Mouse (Mus musculus) lung, postnatal 0 days (tissue): ENCODE results near the gene Sirt6. TPM values are rescaled to one million over a fixed set of nuclear protein-coding genes. Genes with fewer than 3 reads are reported as not detected.

Experiments
- ATAC-seq: fragments of 200-750 bp; cut with Nextera tagmentation; 2 replicates; pipeline ENCODE4 v1.8.0; 2017; ENCODE audit warnings: moderate library complexity
- DNase-seq: peaks from one replicate; pipeline ENCODE4 v3.0.0-alpha.2; 2016; ENCODE audit warnings: low spot score
- H3K27ac ChIP-seq: fragments of 300-500 bp; sonication (generic); 2 replicates; pipeline ENCODE4 v1.5.1; 2014; ENCODE audit warnings: antibody characterized with exemption, mild to moderate bottlenecking, low read length, mixed read lengths
- H3K27me3 ChIP-seq: fragments of 300-500 bp; sonication (generic); replicated peaks from 2 replicates; pipeline ENCODE4 v1.6.1; 2014; ENCODE audit warnings: low read length, mixed read lengths; ENCODE audit not compliant: insufficient read depth
- H3K36me3 ChIP-seq: fragments of 300-500 bp; sonication (generic); 2 replicates; pipeline ENCODE4 v1.6.1; 2014; ENCODE audit warnings: low read length, mixed read lengths; ENCODE audit not compliant: insufficient read depth
- H3K4me1 ChIP-seq: fragments of 300-500 bp; sonication (generic); 2 replicates; pipeline ENCODE4 v1.6.1; 2014; ENCODE audit warnings: antibody characterized with exemption, low read depth, low read length, mixed read lengths; ENCODE audit not compliant: insufficient read depth
- H3K4me2 ChIP-seq: fragments of 300-500 bp; sonication (generic); replicated peaks from 2 replicates; pipeline ENCODE4 v1.6.1; 2014; ENCODE audit warnings: low read depth, mild to moderate bottlenecking, low read length, moderate library complexity, mixed read lengths
- H3K4me3 ChIP-seq: fragments of 300-500 bp; sonication (generic); 2 replicates; pipeline ENCODE4 v1.5.1; 2014; ENCODE audit warnings: low read depth, low read length
- H3K9ac ChIP-seq: fragments of 300-500 bp; sonication (generic); replicated peaks from 2 replicates; pipeline ENCODE4 v1.6.1; 2014; ENCODE audit warnings: low read depth, mild to moderate bottlenecking
- H3K9me3 ChIP-seq: fragments of 300-500 bp; sonication (generic); 2 replicates; pipeline ENCODE4 v1.6.1; 2016; ENCODE audit warnings: low read length, mixed read lengths
- CTCF ChIP-seq: IDR thresholded peaks from 2 replicates; pipeline ENCODE4 v1.5.1; 2016; ENCODE audit warnings: antibody characterized with exemption, mild to moderate bottlenecking
- EP300 ChIP-seq: IDR thresholded peaks from 2 replicates; pipeline ENCODE4 v1.6.1; 2016; ENCODE audit warnings: antibody characterized with exemption, mild to moderate bottlenecking, control low read depth
- WGBS: fragments of 180-500 bp; shearing (Covaris S2); extraction: QIAGEN DNeasy Blood & Tissue Kit; methylation state at CpG from one replicate; pipeline ENCODE4 v1.1.7; 2014; 5-methylcytosine and 5-hydroxymethylcytosine counted together
- polyA plus RNA-seq: library from polyadenylated mRNA; unstranded; fragments of >200 nt; fragmentation: Nextera tagmentation; extraction: Ambion mirVana; gene quantifications from 2 replicates; pipeline ENCODE4 v1.2.1, GENCODE M21; 2015

Gene Sirt6
- polyA plus RNA-seq, 1 experiment from 2014 or later, result 24.1 TPM

DNA sequence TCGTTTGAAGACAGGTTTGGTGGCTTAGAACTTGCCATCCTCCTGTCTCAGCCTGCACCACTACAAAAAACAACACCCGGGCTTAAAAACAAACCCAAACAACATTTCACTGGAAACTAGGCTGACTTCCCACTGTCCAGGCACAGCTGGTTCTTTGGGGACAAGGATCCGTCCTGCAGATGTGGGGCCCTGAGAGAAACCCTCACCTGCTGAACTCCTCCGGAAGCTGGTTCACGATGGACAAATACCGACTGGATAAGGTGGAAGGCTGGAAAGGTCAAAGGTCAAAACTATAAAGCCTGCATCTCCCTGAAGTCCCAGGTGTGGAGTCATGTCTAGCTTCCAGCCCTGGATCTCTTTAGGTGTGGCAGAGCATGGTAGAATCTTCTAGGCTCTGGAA, 28.7 kb downstream of the Sirt6 start:
- Histone ChIP-seq H3K27ac (no peak overlapping the region), H3K27me3 (no peaks in the 10 kb centered on the region), H3K9me3 (no peaks in the 10 kb centered on the region), H3K36me3 (no peaks in the 10 kb centered on the region), H3K4me2 (no peak overlapping the region), H3K4me1 (peaks cover 15% of the 10 kb centered on the region; the same call in 1 of the 2 replicates), H3K9ac (no peak overlapping the region), H3K4me3 (no peak overlapping the region)
- DNase-seq (no peak), ATAC-seq (no peak)
- TF ChIP-seq EP300 (no peak), CTCF (no peak)
- 40% methylated on average over 6 of the region's 6 CpGs for WGBS

GRCm38 (mm10) chr10:81598342-81598741, 29.3 kb downstream of the Sirt6 start:
- H3K36me3 ChIP-seq, result no peaks in the 10 kb centered on the region
- TF ChIP-seq CTCF, result no peak
- no peak for TF ChIP-seq EP300
- ATAC-seq (no peak), DNase-seq (no peak)
- H3K27me3 ChIP-seq, result no peaks in the 10 kb centered on the region
- no peak overlapping the region for H3K4me3 ChIP-seq
- no peak overlapping the region for H3K27ac ChIP-seq
- whole genome bisulfite sequencing, result 32% methylated on average over 3 of the region's 3 CpGs
- H3K4me1 ChIP-seq, result peaks cover 15% of the 10 kb centered on the region; the same call in 1 of the 2 replicates
- no peak overlapping the region for H3K4me2 ChIP-seq
- no peaks in the 10 kb centered on the region for H3K9me3 ChIP-seq
- H3K9ac ChIP-seq, result no peak overlapping the region

DNA sequence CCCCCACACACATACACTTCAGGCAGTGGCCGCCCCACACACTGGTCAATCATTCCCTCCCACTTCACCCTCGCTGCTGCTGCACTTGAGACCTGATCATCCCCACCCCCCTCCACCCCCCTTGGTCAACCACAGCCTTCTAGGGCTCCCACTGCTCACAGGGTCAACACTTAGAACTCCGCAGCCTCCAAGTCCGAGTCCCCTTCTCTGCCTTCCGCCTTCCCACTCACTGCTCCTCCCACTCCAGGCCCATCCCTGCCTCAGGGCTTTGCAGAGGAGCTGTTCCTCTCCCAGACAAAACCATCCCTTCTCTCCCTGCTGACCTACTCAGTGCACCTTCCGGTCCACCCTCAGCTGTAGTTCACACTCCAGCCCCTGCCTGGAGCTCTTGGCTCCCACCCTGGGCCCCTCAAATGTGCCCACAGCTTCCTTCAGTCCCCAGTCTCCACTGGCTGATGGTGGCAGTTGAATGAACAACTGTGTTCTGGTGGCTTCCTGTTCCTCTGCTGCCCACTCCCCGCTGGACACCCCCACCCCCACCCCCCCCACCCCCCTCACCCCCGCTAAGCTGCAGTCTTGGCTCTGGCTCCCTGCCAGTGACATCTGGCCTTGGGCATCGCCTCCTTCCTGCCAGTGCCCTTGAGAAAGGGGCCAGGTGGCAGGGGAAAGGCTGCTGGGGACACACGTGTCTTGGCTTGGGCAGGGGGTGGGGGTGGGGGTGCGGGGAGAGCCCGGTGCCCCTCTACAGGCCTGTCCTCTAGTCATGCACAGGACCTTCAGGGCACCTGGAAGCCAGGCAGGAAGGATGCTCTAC, 30.3 kb downstream of the Sirt6 start:
- TF ChIP-seq CTCF (no peak), EP300 (peak; percentile 35; the same call in 1 of the 2 replicates)
- H3K27ac ChIP-seq, result peak overlapping the region; percentile 40
- H3K9ac ChIP-seq, result no peak overlapping the region
- DNase-seq (peak; percentile 85), ATAC-seq (peak; percentile 66)
- peak overlapping the region; percentile 34 for H3K4me3 ChIP-seq
- 2% methylated on average over 6 of the region's 12 CpGs for WGBS
- H3K36me3 ChIP-seq, result no peaks in the 10 kb centered on the region
- no peaks in the 10 kb centered on the region for H3K9me3 ChIP-seq
- peak overlapping the region; percentile 57 for H3K4me2 ChIP-seq
- H3K27me3 ChIP-seq, result no peaks in the 10 kb centered on the region
- peaks cover 11% of the 10 kb centered on the region; the same call in 1 of the 2 replicates for H3K4me1 ChIP-seq

DNA sequence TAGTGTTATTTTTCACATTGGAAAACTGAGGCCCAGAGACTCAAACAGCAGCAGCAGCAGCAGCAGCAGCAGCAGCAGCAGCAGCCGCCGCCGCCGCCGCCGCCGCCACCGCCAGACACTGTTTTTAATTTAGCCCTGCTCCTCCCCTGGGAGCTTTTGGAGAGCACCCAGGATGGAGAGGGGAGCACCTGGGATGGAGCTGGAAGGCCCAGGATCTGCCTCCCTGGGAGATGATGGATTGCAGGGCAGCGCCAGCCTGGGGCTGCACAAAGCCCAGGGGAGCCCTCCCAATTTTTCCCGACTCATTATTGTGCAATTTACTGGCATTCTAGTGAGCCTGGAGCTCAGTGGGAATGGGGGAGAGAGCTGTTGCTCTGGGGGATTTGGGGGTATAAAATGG, 31.0 kb downstream of the Sirt6 start:
- WGBS, result 0% methylated on average over 10 of the region's 10 CpGs
- Histone ChIP-seq H3K27me3 (no peaks in the 10 kb centered on the region), H3K4me3 (peak overlapping the region; percentile 34), H3K9me3 (no peaks in the 10 kb centered on the region), H3K36me3 (no peaks in the 10 kb centered on the region), H3K4me1 (peaks cover 11% of the 10 kb centered on the region; the same call in 1 of the 2 replicates), H3K27ac (peak overlapping the region; percentile 40; the same call in 1 of the 2 replicates), H3K4me2 (peak overlapping the region; percentile 57), H3K9ac (no peak overlapping the region)
- ATAC-seq (peak; percentile 12; the same call in 1 of the 2 replicates), DNase-seq (peak; percentile 52)
- TF ChIP-seq CTCF (no peak), EP300 (no peak)

- Histone ChIP-seq H3K4me2 (no peak overlapping the region), H3K4me1 (peaks cover 6% of the 10 kb centered on the region; the same call in 1 of the 2 replicates), H3K36me3 (no peaks in the 10 kb centered on the region), H3K4me3 (no peak overlapping the region), H3K9ac (no peak overlapping the region), H3K27ac (no peak overlapping the region), H3K9me3 (no peaks in the 10 kb centered on the region), H3K27me3 (no peaks in the 10 kb centered on the region)
- ATAC-seq (no peak), DNase-seq (no peak)
- WGBS, result 35% methylated on average over 5 of the region's 5 CpGs
- TF ChIP-seq EP300, result no peak
- no peak for TF ChIP-seq CTCF
These were observed 32.0 kb downstream of the Sirt6 start for GRCm38 (mm10) chr10:81595599-81595998.

- ATAC-seq, result no peak
- DNase-seq, result no peak
- WGBS, result 67% methylated on average over 18 of the region's 18 CpGs
- peaks cover 5% of the 10 kb centered on the region; the same call in 1 of the 2 replicates for H3K4me1 ChIP-seq
- H3K4me2 ChIP-seq, result no peak overlapping the region
- no peaks in the 10 kb centered on the region for H3K27me3 ChIP-seq
- no peak overlapping the region for H3K9ac ChIP-seq
- no peaks in the 10 kb centered on the region for H3K9me3 ChIP-seq
- no peaks in the 10 kb centered on the region for H3K36me3 ChIP-seq
- no peak overlapping the region for H3K27ac ChIP-seq
- no peak overlapping the region for H3K4me3 ChIP-seq
- TF ChIP-seq CTCF, result no peak
- no peak for TF ChIP-seq EP300
These were observed 33.7 kb downstream of the Sirt6 start for GRCm38 (mm10) chr10:81593935-81594334.
